Mouse (Mus musculus): ENCODE measurements around the gene Arhgdig.

DNA sequence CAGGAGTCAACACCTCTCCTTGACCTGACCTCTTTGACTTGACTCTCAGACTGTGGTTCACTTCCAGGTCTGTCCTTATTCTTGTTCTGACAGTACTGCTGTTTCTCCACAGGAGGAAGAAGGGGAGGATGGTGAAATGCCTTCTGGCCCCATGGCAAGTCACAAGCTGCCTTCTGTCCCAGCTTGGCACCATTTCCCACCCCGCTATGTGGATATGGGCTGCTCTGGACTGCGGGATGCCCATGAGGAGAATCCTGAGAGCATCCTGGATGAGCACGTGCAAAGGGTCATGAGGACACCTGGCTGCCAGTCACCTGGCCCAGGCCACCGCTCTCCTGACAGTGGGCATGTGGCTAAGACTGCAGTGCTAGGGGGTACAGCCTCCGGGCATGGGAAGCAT lies 20.0 kb downstream of the Arhgdig start:
- TF ChIP-seq CTCF (conservative IDR thresholded peaks at IDR 0.05; ENCODE audit: low read length) (no peak), NANOG (IDR thresholded peaks at IDR 0.05; ENCODE audit: borderline replicate concordance, low read length) (no peak)

Measured in E14TG2a.4 (cell line).